Mouse (Mus musculus) neural tube, embryonic 14.5 days (tissue): ENCODE data around the gene Iscu. TPM values are rescaled to one million over a fixed set of nuclear protein-coding genes. Genes with fewer than 3 reads are reported as not detected.
A peak's percentile ranks its signal among the peaks of the same experiment; 100 is the strongest.

Experiments
- ATAC-seq: fragments of 200-750 bp; cut with Nextera tagmentation; 2 replicates; pipeline ENCODE4 v1.8.0; 2017; ENCODE audit warnings: low read depth, mild to moderate bottlenecking, moderate TSS enrichment, moderate library complexity
- H3K27ac ChIP-seq: fragments of 300-500 bp; sonication (generic); 2 replicates; pipeline ENCODE4 v1.5.1; 2014; ENCODE audit warnings: low read depth, mild to moderate bottlenecking, control low read depth, low read length, moderate library complexity, mixed read lengths
- H3K27me3 ChIP-seq: fragments of 300-500 bp; sonication (generic); 2 replicates; pipeline ENCODE4 v1.6.1; 2014; ENCODE audit warnings: low read length; ENCODE audit not compliant: control insufficient read depth, insufficient read depth
- H3K36me3 ChIP-seq: fragments of 300-500 bp; sonication (generic); 2 replicates; pipeline ENCODE4 v1.6.1; 2014; ENCODE audit warnings: low read length, mixed read lengths; ENCODE audit not compliant: control insufficient read depth, insufficient read depth
- H3K4me1 ChIP-seq: fragments of 300-500 bp; sonication (generic); 2 replicates; pipeline ENCODE4 v1.6.1; 2014; ENCODE audit warnings: low read length; ENCODE audit not compliant: control insufficient read depth, insufficient read depth
- H3K4me2 ChIP-seq: fragments of 300-500 bp; sonication (generic); 2 replicates; pipeline ENCODE4 v1.6.1; 2014; ENCODE audit warnings: mild to moderate bottlenecking, low read depth, low read length, control low read depth
- H3K4me3 ChIP-seq: fragments of 300-500 bp; sonication (generic); 2 replicates; pipeline ENCODE4 v1.5.1; 2014; ENCODE audit warnings: low read depth, low read length, control low read depth, mixed read lengths
- H3K9ac ChIP-seq: fragments of 300-500 bp; sonication (generic); replicated peaks from 2 replicates; pipeline ENCODE4 v1.6.1; 2014; ENCODE audit warnings: low read depth, mild to moderate bottlenecking, control low read depth, low read length, mixed read lengths
- H3K9me3 ChIP-seq: fragments of 300-500 bp; sonication (generic); 2 replicates; pipeline ENCODE4 v1.6.1; 2016; ENCODE audit warnings: low read length; ENCODE audit not compliant: control insufficient read depth
- WGBS: fragments of 180-500 bp; shearing (Covaris S2); extraction: QIAGEN DNeasy Blood & Tissue Kit; methylation state at CpG from one replicate; pipeline ENCODE4 v1.1.7; 2014; 5-methylcytosine and 5-hydroxymethylcytosine counted together
- polyA plus RNA-seq: library from polyadenylated mRNA; unstranded; fragments of >200 nt; fragmentation: Nextera tagmentation; extraction: Ambion mirVana; gene quantifications from 2 replicates; pipeline ENCODE4 v1.2.1, GENCODE M21; 2014

Gene Iscu
- polyA plus RNA-seq, 1 experiment from 2014 or later: 79.5 TPM

- H3K4me2 ChIP-seq: no peak overlapping the region
- H3K9me3 ChIP-seq: no peaks in the 10 kb centered on the region
- ATAC-seq: no peak
- H3K4me3 ChIP-seq: no peak overlapping the region
- H3K27ac ChIP-seq: no peak overlapping the region
- no peaks in the 10 kb centered on the region for H3K36me3 ChIP-seq
- H3K27me3 ChIP-seq: no peaks in the 10 kb centered on the region
- 91% methylated on average over 16 of the region's 16 CpGs for WGBS
- no peak overlapping the region for H3K9ac ChIP-seq
- H3K4me1 ChIP-seq: no peaks in the 10 kb centered on the region
These were observed 18.9 kb downstream of the Iscu start for GRCm38 (mm10) chr5:113791197-113792095.

- 8% methylated on average over 13 of the region's 13 CpGs for WGBS
- Histone ChIP-seq H3K9ac (no peak overlapping the region), H3K27ac (no peak overlapping the region), H3K4me3 (no peak overlapping the region), H3K27me3 (no peaks in the 10 kb centered on the region), H3K36me3 (no peaks in the 10 kb centered on the region), H3K4me2 (no peak overlapping the region; the same call in 1 of the 2 replicates), H3K4me1 (peaks cover 5% of the 10 kb centered on the region), H3K9me3 (no peaks in the 10 kb centered on the region)
- ATAC-seq: no peak
These were observed 24.0 kb downstream of the Iscu start for GRCm38 (mm10) chr5:113796401-113797148.

GRCm38 (mm10) chr5:113797149-113797882 is 24.8 kb downstream of the Iscu start:
- no peaks in the 10 kb centered on the region for H3K9me3 ChIP-seq
- no peak for ATAC-seq
- H3K27me3 ChIP-seq: no peaks in the 10 kb centered on the region
- H3K36me3 ChIP-seq: no peaks in the 10 kb centered on the region
- H3K4me2 ChIP-seq: no peak overlapping the region; the same call in 1 of the 2 replicates
- peaks cover 5% of the 10 kb centered on the region for H3K4me1 ChIP-seq
- H3K9ac ChIP-seq: no peak overlapping the region
- H3K4me3 ChIP-seq: no peak overlapping the region
- H3K27ac ChIP-seq: no peak overlapping the region
- WGBS: 10% methylated on average over 19 of the region's 19 CpGs

- H3K27me3 ChIP-seq: no peaks in the 10 kb centered on the region
- H3K4me2 ChIP-seq: no peak overlapping the region
- H3K36me3 ChIP-seq: no peaks in the 10 kb centered on the region
- H3K9me3 ChIP-seq: no peaks in the 10 kb centered on the region
- no peak overlapping the region for H3K4me3 ChIP-seq
- WGBS: 83% methylated on average over 9 of the region's 9 CpGs
- no peak for ATAC-seq
- H3K9ac ChIP-seq: no peak overlapping the region
- H3K27ac ChIP-seq: no peak overlapping the region
- H3K4me1 ChIP-seq: peaks cover 5% of the 10 kb centered on the region
These were observed 26.0 kb downstream of the Iscu start for GRCm38 (mm10) chr5:113798525-113798924.

- ATAC-seq: no peak
- Histone ChIP-seq H3K4me1 (peaks cover 5% of the 10 kb centered on the region), H3K36me3 (no peaks in the 10 kb centered on the region), H3K9ac (no peak overlapping the region), H3K4me2 (0 out of 2 replicates have a peak overlapping the region, but pooled peaks have one; percentile 6), H3K27ac (peak overlapping the region; percentile 57; the same call in 1 of the 2 replicates), H3K27me3 (no peaks in the 10 kb centered on the region), H3K4me3 (no peak overlapping the region), H3K9me3 (no peaks in the 10 kb centered on the region)
- 47% methylated on average over 5 of the region's 5 CpGs for WGBS
These were observed 27.1 kb downstream of the Iscu start for GRCm38 (mm10) chr5:113799691-113800090.

- no peaks in the 10 kb centered on the region for H3K27me3 ChIP-seq
- H3K9me3 ChIP-seq: no peaks in the 10 kb centered on the region
- H3K4me2 ChIP-seq: 0 out of 2 replicates have a peak within 1 kb of the TSS, but pooled peaks have one; percentile 6
- no peak within 1 kb of the TSS for H3K4me3 ChIP-seq
- WGBS: 2% methylated on average over 11 of the region's 11 CpGs
- peaks cover 5% of the 10 kb centered on the region for H3K4me1 ChIP-seq
- H3K9ac ChIP-seq: 0 out of 2 replicates have a peak within 1 kb of the TSS, but pooled peaks have one; percentile 25
- no peaks in the 10 kb centered on the region for H3K36me3 ChIP-seq
- ATAC-seq: peak; percentile 46; the same call in 1 of the 2 replicates
- H3K27ac ChIP-seq: peak within 1 kb of the TSS; percentile 57
These were observed 27.7 kb downstream of the Iscu start, which contains the start of gene Tmem119 for GRCm38 (mm10) chr5:113800280-113800679. Gene Tmem119, minus strand, starts transcription at chr5:113800516.

GRCm38 (mm10) chr5:113804395-113804966 is 31.9 kb downstream of the Iscu start:
- H3K36me3 ChIP-seq: no peaks in the 10 kb centered on the region
- 69% methylated on average over 7 of the region's 7 CpGs for WGBS
- no peak overlapping the region for H3K27ac ChIP-seq
- no peaks in the 10 kb centered on the region for H3K4me1 ChIP-seq
- no peaks in the 10 kb centered on the region for H3K9me3 ChIP-seq
- no peak for ATAC-seq
- no peak overlapping the region for H3K9ac ChIP-seq
- H3K4me2 ChIP-seq: no peak overlapping the region
- H3K27me3 ChIP-seq: no peaks in the 10 kb centered on the region
- H3K4me3 ChIP-seq: no peak overlapping the region

GRCm38 (mm10) chr5:113805301-113805700 is 32.8 kb downstream of the Iscu start:
- Histone ChIP-seq H3K36me3 (no peaks in the 10 kb centered on the region), H3K9me3 (no peaks in the 10 kb centered on the region), H3K4me1 (no peaks in the 10 kb centered on the region), H3K27me3 (no peaks in the 10 kb centered on the region), H3K4me2 (no peak overlapping the region), H3K4me3 (no peak overlapping the region), H3K9ac (no peak overlapping the region), H3K27ac (no peak overlapping the region)
- no peak for ATAC-seq
- 89% methylated on average over 9 of the region's 9 CpGs for WGBS
